ENCODE assay signal across 18 mouse cellular contexts in the genomic region with DNA sequence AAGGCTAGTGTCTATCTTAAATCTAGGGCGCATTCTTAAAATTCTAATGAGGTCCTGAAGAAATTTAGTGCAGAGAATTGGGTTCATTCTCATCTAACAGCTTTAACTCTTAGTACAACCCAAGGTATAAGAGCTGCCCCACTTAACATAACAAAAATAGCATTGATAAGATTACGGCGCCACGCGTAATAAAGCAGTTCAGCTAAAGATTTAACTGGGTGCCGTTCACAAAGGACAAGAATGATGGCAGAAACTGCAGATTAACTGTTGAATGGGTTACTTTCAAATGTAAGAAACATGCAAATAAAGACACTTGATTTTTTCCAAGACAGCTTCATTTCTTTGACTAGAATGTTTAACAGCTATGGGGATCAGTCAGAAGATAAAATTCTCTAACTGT. TPM values are rescaled to one million over a fixed set of nuclear protein-coding genes. Genes with fewer than 3 reads are reported as not detected.
DNase-seq lines count a peak whose midpoint lies in the region; ATAC-seq lines count a peak whose summit lies in the region.
"Had no signal": no experiment of that assay in that cellular context is flagged by ENCODE, and none has a peak within 500 bp of the region (broad histone marks: within the 10 kb centered on the region; RNA-seq: fewer than 3 reads in every experiment).

No protein-coding gene starts in this region.

- H3K27me3 ChIP-seq in heart, embryonic 14.5 days (ENCODE audit: control insufficient read depth, insufficient read depth, low read length) = no peaks in the 10 kb centered on the region
- H3K27me3 ChIP-seq in midbrain, embryonic 16.5 days (ENCODE audit: control insufficient read depth, insufficient read depth, low read depth, low read length) = no peaks in the 10 kb centered on the region
- H3K27me3 ChIP-seq: hindbrain, embryonic 13.5 days; limb, embryonic 15.5 days had no signal

- no peak for DNase-seq in heart, postnatal 4 days
- DNase-seq in ES-CJ7 (ENCODE audit: low read depth, low spot score) (peak; percentile 67), ZHBTc4 (ENCODE audit: low read depth, low spot score) (peak; percentile 79), liver (no peak)
- DNase-seq in right cerebral cortex, adult 18-20 months = no peak
- DNase-seq: adrenal gland, postnatal 36 days; cerebellum, adult 9-11 months; kidney, adult 11 months; kidney, postnatal 10 days; layer of hippocampus, adult 9-11 months; lung, adult 2 months had no signal

- H3K4me3 ChIP-seq in heart, embryonic 14.5 days (ENCODE audit: control insufficient read depth in 1 of 2, insufficient read depth in 1 of 2, low read depth in 1 of 2, low read length in 2 of 2) = no peak overlapping the region
- no peak overlapping the region for H3K4me3 ChIP-seq in midbrain, embryonic 16.5 days (ENCODE audit: low read depth, low read length)
- H3K4me3 ChIP-seq: hindbrain, embryonic 13.5 days; limb, embryonic 15.5 days; myocyte had no signal

- no peak for ATAC-seq in heart, embryonic 14.5 days (ENCODE audit: insufficient number of reproducible peaks, insufficient read depth, low FRiP score, low read depth)
- ATAC-seq in midbrain, embryonic 16.5 days = no peak
- ATAC-seq: activated CD4-positive, CD25-positive, alpha-beta regulatory T cell, adult 4 months had no signal

- peaks cover 0 to 31% of the 10 kb centered on the region in 2 experiments; a peak in 3 of 4 replicates for H3K4me1 ChIP-seq in heart, embryonic 14.5 days (ENCODE audit: control insufficient read depth in 2 of 2, insufficient read depth in 2 of 2, low read length in 2 of 2)
- H3K4me1 ChIP-seq in midbrain, embryonic 16.5 days (ENCODE audit: control insufficient read depth, insufficient read depth, low read length) = peaks cover 27% of the 10 kb centered on the region

- H3K27ac ChIP-seq in heart, embryonic 14.5 days (replicated peaks in 1 of 2; ENCODE audit: control insufficient read depth in 1 of 2, insufficient read depth in 1 of 2, low read depth in 2 of 2, low read length in 2 of 2) = no peak overlapping the region
- H3K27ac ChIP-seq in midbrain, embryonic 16.5 days (ENCODE audit: low read length) = no peak overlapping the region
- H3K27ac ChIP-seq: hindbrain, embryonic 13.5 days; limb, embryonic 15.5 days; macrophage had no signal

- H3K9me3 ChIP-seq in heart, embryonic 14.5 days (ENCODE audit: control insufficient read depth, low read length) = no peaks in the 10 kb centered on the region
- no peaks in the 10 kb centered on the region for H3K9me3 ChIP-seq in midbrain, embryonic 16.5 days (replicated peaks; ENCODE audit: control insufficient read depth, low read length, poor library complexity, severe bottlenecking)
- H3K9me3 ChIP-seq: hindbrain, embryonic 13.5 days; limb, embryonic 15.5 days had no signal

- H3K36me3 ChIP-seq in heart, embryonic 14.5 days (ENCODE audit: control insufficient read depth, insufficient read depth, low read length) = peaks cover 56% of the 10 kb centered on the region
- no peaks in the 10 kb centered on the region for H3K36me3 ChIP-seq in midbrain, embryonic 16.5 days (ENCODE audit: control insufficient read depth, insufficient read depth, low read length)

- H3K4me2 ChIP-seq in heart, embryonic 14.5 days (ENCODE audit: low read length) = peak overlapping the region; percentile 43
- H3K4me2 ChIP-seq in midbrain, embryonic 16.5 days (ENCODE audit: low read length) = peak overlapping the region; percentile 13
- H3K4me2 ChIP-seq: hindbrain, embryonic 13.5 days; limb, embryonic 15.5 days had no signal

- H3K9ac ChIP-seq in heart, embryonic 14.5 days (ENCODE audit: low read length) = no peak overlapping the region; the same call in 1 of the 2 replicates
- no peak overlapping the region for H3K9ac ChIP-seq in midbrain, embryonic 16.5 days (ENCODE audit: low read depth, low read length)
- H3K9ac ChIP-seq: hindbrain, embryonic 13.5 days; limb, embryonic 15.5 days had no signal

- whole genome bisulfite sequencing in heart, embryonic 14.5 days = 33% methylated on average over 6 of the region's 6 CpGs
- WGBS in midbrain, embryonic 16.5 days = 25% methylated on average over 6 of the region's 6 CpGs

RNA-seq across cellular contexts. Expression of gene Gtf2a1, which starts 6.9 kb away (rescaled TPM):
- polyA plus RNA-seq in heart, embryonic 14.5 days (2014; fragmentation: Nextera tagmentation; extraction: Ambion mirVana) = 24.7 and 25.2 TPM in 2 replicates
- 10 to 100 TPM; 32.6 to 33.3 TPM for total RNA-seq in heart, postnatal 4 days (2021)
- polyA plus RNA-seq in midbrain, embryonic 16.5 days (2015; fragmentation: Nextera tagmentation; extraction: Ambion mirVana) = 68.0 and 72.2 TPM in 2 replicates

Comparison
In these comparisons a context has a peak if more than half of its experiments do, and no peak if none do; other contexts are left out.
1. DNase-seq: peak in ES-CJ7 (single experiment) and ZHBTc4 (single experiment); none in heart, postnatal 4 days (single experiment), liver (single experiment) and right cerebral cortex, adult 18-20 months (single experiment).